Mouse (Mus musculus): Measurements from ENCODE around the gene Ltbp2.

- TF ChIP-seq POLR2A (IDR thresholded peaks at IDR 0.05; ENCODE audit: insufficient read length, low read depth), result no peak
- no peak for TF ChIP-seq SRF (IDR thresholded peaks at IDR 0.05; ENCODE audit: control insufficient read depth, insufficient read length, low read depth)
- TF ChIP-seq REST (IDR thresholded peaks at IDR 0.05; ENCODE audit: insufficient read depth, insufficient read length), result no peak
- TF ChIP-seq TCF12 (IDR thresholded peaks at IDR 0.05; ENCODE audit: insufficient read depth, poor library complexity, severe bottlenecking), result no peak
- no peak for TF ChIP-seq USF1 (IDR thresholded peaks at IDR 0.05; ENCODE audit: low read depth)
- TF ChIP-seq MYOD1 (IDR thresholded peaks at IDR 0.05; ENCODE audit: control insufficient read depth in 1 of 3, insufficient read length in 2 of 3, low read depth in 2 of 3), result peak in 1 of 3 experiments; percentile 38
- TF ChIP-seq MAX (IDR thresholded peaks at IDR 0.05; ENCODE audit: low read depth), result no peak
- no peak for TF ChIP-seq MYOG (IDR thresholded peaks at IDR 0.05; ENCODE audit: control insufficient read depth in 1 of 3, insufficient read depth in 1 of 3, insufficient read length in 2 of 3, low read depth in 2 of 3)
- TF ChIP-seq CEBPB (IDR thresholded peaks at IDR 0.05; ENCODE audit: insufficient read depth, poor library complexity, severe bottlenecking), result no peak
- TF ChIP-seq POLR2AphosphoS2 (IDR thresholded peaks at IDR 0.05; ENCODE audit: insufficient read length, low read depth), result no peak
- no peak for TF ChIP-seq E2F4 (IDR thresholded peaks at IDR 0.05; ENCODE audit: insufficient read depth)
Observed at GRCm38 (mm10) chr12:84893648-84894628, 17.6 kb upstream of the Ltbp2 start.
